Mouse (Mus musculus): ENCODE results near the gene Jph4.

GRCm38 (mm10) chr14:55102253-55102785 lies 14.4 kb downstream of the Jph4 start:
- TF ChIP-seq CTCF (IDR thresholded peaks at IDR 0.05; ENCODE audit: low read depth, low read length) (no peak), POLR2AphosphoS5 (IDR thresholded peaks at IDR 0.05; ENCODE audit: insufficient replicate concordance, low read depth, low read length) (no peak)

All from G1E (cell line).